In the genomic region with DNA sequence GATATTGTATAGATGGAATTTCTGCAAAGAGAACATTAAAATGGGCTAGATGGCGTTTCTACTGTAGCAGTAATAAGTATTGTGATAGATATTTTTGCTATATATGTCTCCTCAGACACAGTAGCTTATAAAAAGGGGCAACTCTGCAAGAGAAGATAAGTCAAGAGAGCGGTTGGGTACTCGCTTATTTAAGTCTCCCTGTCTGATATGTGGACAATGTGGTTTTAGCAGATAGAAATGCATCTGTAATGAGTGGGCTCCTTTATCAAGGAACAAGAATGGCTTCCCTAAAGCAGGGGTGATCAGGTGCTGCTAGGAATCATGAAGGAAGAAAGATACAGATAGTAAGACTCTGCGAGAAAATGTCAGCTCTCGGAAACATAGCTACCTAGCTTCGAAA, we compare ENCODE assay signal across 30 mouse cellular contexts. TPM values are rescaled to one million over a fixed set of nuclear protein-coding genes. Genes with fewer than 3 reads are reported as not detected.
A peak's percentile ranks its signal among the peaks of the same experiment; 100 is the strongest.
DNase-seq lines count a peak whose midpoint lies in the region; ATAC-seq and TF ChIP-seq lines count a peak whose summit lies in the region.
"Had no signal": no experiment of that assay in that cellular context is flagged by ENCODE, and none has a peak within 500 bp of the region (broad histone marks: within the 10 kb centered on the region; RNA-seq: fewer than 3 reads in every experiment).

No protein-coding gene starts in this region.

- 0 out of 2 replicates have a peak overlapping the region, but pooled peaks have one; percentile 13 for H3K4me2 ChIP-seq in liver, embryonic 14.5 days (ENCODE audit: low read depth)
- no peak overlapping the region for H3K4me2 ChIP-seq in forebrain, embryonic 15.5 days (replicated peaks)
- H3K4me2 ChIP-seq: embryonic facial prominence, embryonic 12.5 days; heart, embryonic 12.5 days; hindbrain, embryonic 14.5 days had no signal

- H3K9ac ChIP-seq in liver, embryonic 14.5 days (replicated peaks) = no peak overlapping the region
- H3K9ac ChIP-seq in forebrain, embryonic 15.5 days (replicated peaks) = no peak overlapping the region
- H3K9ac ChIP-seq: embryonic facial prominence, embryonic 12.5 days; heart, embryonic 12.5 days; hindbrain, embryonic 14.5 days had no signal

- peak; percentile 86 for TF ChIP-seq EP300 in liver, embryonic 14.5 days (IDR thresholded peaks at IDR 0.05; ENCODE audit: low read depth)

- no peaks in the 10 kb centered on the region for H3K4me1 ChIP-seq in heart, embryonic 10.5 days
- H3K4me1 ChIP-seq in liver, embryonic 14.5 days (replicated peaks; ENCODE audit: control insufficient read depth in 2 of 2, insufficient read depth in 2 of 2, low read length in 1 of 2) = peaks cover 7 to 13% of the 10 kb centered on the region in 2 experiments; a peak in 3 of 4 replicates
- H3K4me1 ChIP-seq in forebrain, embryonic 15.5 days = no peaks in the 10 kb centered on the region
- no peaks in the 10 kb centered on the region for H3K4me1 ChIP-seq in lung, adult 2 months (ENCODE audit: control insufficient read depth, insufficient read depth, low read length)
- H3K4me1 ChIP-seq: embryonic facial prominence, embryonic 12.5 days; heart, embryonic 12.5 days; hindbrain, embryonic 10.5 days had no signal

- TF ChIP-seq POLR2A in lung, adult 2 months (IDR thresholded peaks at IDR 0.05; ENCODE audit: borderline replicate concordance, extremely low read depth, low read depth, low read length) = no peak

- H3K4me3 ChIP-seq in heart, embryonic 10.5 days = no peak overlapping the region
- H3K4me3 ChIP-seq in liver, embryonic 14.5 days (ENCODE audit: insufficient read depth in 1 of 2, low read depth in 2 of 2, low read length in 2 of 2) = no peak overlapping the region
- no peak overlapping the region for H3K4me3 ChIP-seq in forebrain, embryonic 15.5 days
- no peak overlapping the region for H3K4me3 ChIP-seq in lung, adult 2 months (replicated peaks; ENCODE audit: extremely low read depth, low read depth, low read length)
- H3K4me3 ChIP-seq: embryonic facial prominence, embryonic 12.5 days; gastrocnemius, adult 2 months; heart, embryonic 12.5 days; hindbrain, embryonic 10.5 days had no signal

- WGBS in heart, embryonic 10.5 days = 77% methylated on average over 6 of the region's 6 CpGs
- 19% methylated on average over 6 of the region's 6 CpGs for WGBS in liver, embryonic 14.5 days (ENCODE audit: insufficient replicate concordance)
- WGBS in forebrain, embryonic 15.5 days = 84% methylated on average over 6 of the region's 6 CpGs
- WGBS in lung, adult 2 months = 90% methylated on average over 6 of the region's 6 CpGs

- H3K9me3 ChIP-seq in heart, embryonic 10.5 days = no peaks in the 10 kb centered on the region
- no peaks in the 10 kb centered on the region for H3K9me3 ChIP-seq in liver, embryonic 14.5 days (ENCODE audit: control insufficient read depth, low read length)
- H3K9me3 ChIP-seq in forebrain, embryonic 15.5 days = no peaks in the 10 kb centered on the region
- H3K9me3 ChIP-seq: embryonic facial prominence, embryonic 12.5 days; G1E; heart, embryonic 12.5 days; hindbrain, embryonic 10.5 days had no signal

- H3K27ac ChIP-seq in heart, embryonic 10.5 days = no peak overlapping the region
- H3K27ac ChIP-seq in liver, embryonic 14.5 days = no peak overlapping the region
- no peak overlapping the region for H3K27ac ChIP-seq in forebrain, embryonic 15.5 days (replicated peaks)
- H3K27ac ChIP-seq: embryonic facial prominence, embryonic 12.5 days; gastrocnemius, adult 2 months; hindbrain, embryonic 10.5 days; hindbrain, embryonic 14.5 days had no signal

- DNase-seq in heart, adult 11 months = peak; percentile 27
- no peak for DNase-seq in heart, embryonic 10.5 days (ENCODE audit: low spot score)
- peak; percentile 19 for DNase-seq in c-Kit-positive CD71-positive TER-119-negative erythroid progenitor cells, embryonic 14.5 days (ENCODE audit: low read depth)
- DNase-seq in liver, embryonic 14.5 days (ENCODE audit: low read depth in 3 of 3, low spot score in 3 of 3) = peak in 2 of 3 experiments; percentile 4 to 36
- DNase-seq in adrenal gland, adult 18-20 months (ENCODE audit: low spot score in 2 of 2) = no peak
- DNase-seq in lung, adult 2 months = no peak
- DNase-seq: adrenal gland, adult 2 months; adrenal gland, postnatal 25 days; B cell, adult 2 months; cerebellum, adult 11 months; cerebellum, adult 8-10 months; cerebellum, postnatal 25 days; gastrocnemius, adult 2 months; gastrocnemius, postnatal 25 days had no signal

- H3K36me3 ChIP-seq in heart, embryonic 10.5 days = no peaks in the 10 kb centered on the region
- H3K36me3 ChIP-seq in liver, embryonic 14.5 days (replicated peaks; ENCODE audit: control insufficient read depth, insufficient read depth, low read depth) = no peaks in the 10 kb centered on the region
- no peaks in the 10 kb centered on the region for H3K36me3 ChIP-seq in forebrain, embryonic 15.5 days
- H3K36me3 ChIP-seq: embryonic facial prominence, embryonic 12.5 days; G1E; heart, embryonic 12.5 days; hindbrain, embryonic 10.5 days had no signal

- TF ChIP-seq CTCF in liver, embryonic 14.5 days (IDR thresholded peaks at IDR 0.05; ENCODE audit: low read depth) = no peak
- TF ChIP-seq CTCF in lung, adult 2 months (IDR thresholded peaks at IDR 0.05; ENCODE audit: insufficient read depth, low read length) = no peak

- ATAC-seq in liver, embryonic 14.5 days (ENCODE audit: insufficient read depth) = peak; percentile 88
- ATAC-seq in megakaryocyte progenitor cell, adult 5-6 weeks (replicated peaks; ENCODE audit: poor library complexity) = peak; percentile 57
- no peak for ATAC-seq in forebrain, embryonic 15.5 days (replicated peaks)
- ATAC-seq: activated CD4-positive, CD25-positive, alpha-beta regulatory T cell, adult 4 months; CD4-positive, CD25-positive, alpha-beta regulatory T cell, adult 4 months; forebrain, embryonic 16.5 days; Patski had no signal

- no peaks in the 10 kb centered on the region for H3K27me3 ChIP-seq in heart, embryonic 10.5 days (ENCODE audit: insufficient read depth, poor library complexity, severe bottlenecking)
- H3K27me3 ChIP-seq in liver, embryonic 14.5 days (ENCODE audit: control insufficient read depth, insufficient read depth, low read length) = no peaks in the 10 kb centered on the region
- no peaks in the 10 kb centered on the region for H3K27me3 ChIP-seq in forebrain, embryonic 15.5 days
- H3K27me3 ChIP-seq: embryonic facial prominence, embryonic 12.5 days; heart, embryonic 12.5 days had no signal

RNA-seq across cellular contexts. Expression of gene Pde11a, which starts 18.2 kb away (rescaled TPM):
- polyA plus RNA-seq in heart, embryonic 10.5 days (2016; fragmentation: Nextera tagmentation; extraction: Ambion mirVana) = 0.10 and 0.62 TPM in 2 replicates
- 0.01 TPM in 2 replicates for polyA plus RNA-seq in liver, embryonic 14.5 days (2012; rRNA removed)
- 0.06 TPM in 1 of 2 replicates, not detected in the other for polyA plus RNA-seq in liver, embryonic 14.5 days (2014; fragmentation: Nextera tagmentation; extraction: Ambion mirVana)
- not detected in 2 replicates for total RNA-seq in megakaryocyte progenitor cell, adult 5-6 weeks (2015)
- not detected in 2 replicates for total RNA-seq in megakaryocyte progenitor cell, adult 5-6 weeks (2017)
- polyA plus RNA-seq in forebrain, embryonic 15.5 days (2015; fragmentation: Nextera tagmentation; extraction: Ambion mirVana) = 0.32 and 0.59 TPM in 2 replicates
- total RNA-seq in adrenal gland, adult 18-20 months (2021) = under 1 TPM in 1 of 2 experiments, not detected in 1; 0.17 TPM
- 0.25 TPM in 1 of 2 replicates, not detected in the other for polyA plus RNA-seq in lung, adult 2 months (2012; rRNA removed)
- total RNA-seq: granulocyte monocyte progenitor cell, adult 5-6 weeks had no signal
- polyA plus RNA-seq: adrenal gland, adult 2 months had no signal

RNA-seq across cellular contexts. Expression of gene Cyct, which starts 39.9 kb away (rescaled TPM):
- polyA plus RNA-seq in heart, embryonic 10.5 days (2016; fragmentation: Nextera tagmentation; extraction: Ambion mirVana) = 0.21 and 0.38 TPM in 2 replicates
- not detected in 2 replicates for polyA plus RNA-seq in liver, embryonic 14.5 days (2012; rRNA removed)
- not detected in 2 replicates for polyA plus RNA-seq in liver, embryonic 14.5 days (2014; fragmentation: Nextera tagmentation; extraction: Ambion mirVana)
- not detected in 2 replicates for total RNA-seq in megakaryocyte progenitor cell, adult 5-6 weeks (2015)
- total RNA-seq in megakaryocyte progenitor cell, adult 5-6 weeks (2017) = not detected in 2 replicates
- 0.37 TPM in 1 of 2 replicates, not detected in the other for polyA plus RNA-seq in forebrain, embryonic 15.5 days (2015; fragmentation: Nextera tagmentation; extraction: Ambion mirVana)
- total RNA-seq in adrenal gland, adult 18-20 months (2021) = not detected
- not detected in 2 replicates for polyA plus RNA-seq in lung, adult 2 months (2012; rRNA removed)
- total RNA-seq: adrenal gland, adult 2 months; adrenal gland, postnatal 25 days; G1E; gastrocnemius, adult 2 months; gastrocnemius, postnatal 25 days; granulocyte monocyte progenitor cell, adult 5-6 weeks; heart, postnatal 25 days had no signal
- polyA plus RNA-seq: activated CD4-positive, CD25-positive, alpha-beta regulatory T cell, adult 4 months; adrenal gland, adult 2 months; CD4-positive, CD25-positive, alpha-beta regulatory T cell, adult 4 months; cortical plate, adult 2 months; embryonic facial prominence, embryonic 12.5 days; forebrain, embryonic 11.5 days; forebrain, embryonic 16.5 days; frontal cortex, adult 2 months; G1E; heart, embryonic 12.5 days; hindbrain, embryonic 10.5 days; Patski had no signal

RNA-seq across cellular contexts. Expression of gene Rbm45, which starts 49.4 kb away (rescaled TPM):
- polyA plus RNA-seq in heart, embryonic 10.5 days (2016; fragmentation: Nextera tagmentation; extraction: Ambion mirVana) = 4.7 and 11.3 TPM in 2 replicates
- polyA plus RNA-seq in liver, embryonic 14.5 days (2012; rRNA removed) = 5.8 and 8.5 TPM in 2 replicates
- 5.7 and 6.2 TPM in 2 replicates for polyA plus RNA-seq in liver, embryonic 14.5 days (2014; fragmentation: Nextera tagmentation; extraction: Ambion mirVana)
- total RNA-seq in megakaryocyte progenitor cell, adult 5-6 weeks (2015) = 19.8 and 20.1 TPM in 2 replicates
- total RNA-seq in megakaryocyte progenitor cell, adult 5-6 weeks (2017) = 43.7 and 52.9 TPM in 2 replicates
- polyA plus RNA-seq in forebrain, embryonic 15.5 days (2015; fragmentation: Nextera tagmentation; extraction: Ambion mirVana) = 18.3 and 19.7 TPM in 2 replicates
- total RNA-seq in adrenal gland, adult 18-20 months (2021) = 10 to 100 TPM; 31.2 to 39.7 TPM
- 9.5 and 12.0 TPM in 2 replicates for polyA plus RNA-seq in lung, adult 2 months (2012; rRNA removed)

Comparison
In these comparisons a context has a peak if more than half of its experiments do, and no peak if none do; other contexts are left out.
1. DNase-seq: peak in heart, adult 11 months (single experiment), c-Kit-positive CD71-positive TER-119-negative erythroid progenitor cells, embryonic 14.5 days (single experiment) and liver, embryonic 14.5 days (2 of 3); none in heart, embryonic 10.5 days (single experiment), adrenal gland, adult 18-20 months (0 of 2) and lung, adult 2 months (single experiment).